Mouse (Mus musculus) hindlimb bud, embryonic 11.5 days (tissue): ENCODE results near the gene Glipr1l1.
"Not testable (repeated sequence)": the region's sequence is repeated elsewhere in the genome, so short reads cannot be mapped to it uniquely, and the experiment has no call there.

Experiments
- DNase-seq: peaks from one replicate; pipeline ENCODE4 v3.0.0-alpha.2; 2012; ENCODE audit warnings: low read depth, low spot score; ENCODE audit errors: extremely low spot score

Gene Glipr1l1

GRCm38 (mm10) chr10:112059702-112060582 is at the start of gene Glipr1l1:
Glipr1l1 (plus strand) TSS chr10:112060189.
- DNase-seq: peak; percentile 47

- no peak for DNase-seq
These were observed 36.4 kb upstream of the Glipr1l1 start for GRCm38 (mm10) chr10:112023585-112023984.

GRCm38 (mm10) chr10:112028689-112029088 is 31.3 kb upstream of the Glipr1l1 start:
- not testable (repeated sequence) for DNase-seq

- DNase-seq: not testable (repeated sequence)
These were observed 16.5 kb upstream of the Glipr1l1 start for GRCm38 (mm10) chr10:112043523-112043922.

- not testable (repeated sequence) for DNase-seq
These were observed 15.7 kb upstream of the Glipr1l1 start for GRCm38 (mm10) chr10:112044283-112044682.

GRCm38 (mm10) chr10:112051220-112051619 is 8.8 kb upstream of the Glipr1l1 start:
- no peak for DNase-seq

- not testable (repeated sequence) for DNase-seq
These were observed 8.0 kb upstream of the Glipr1l1 start for GRCm38 (mm10) chr10:112051956-112052355.

GRCm38 (mm10) chr10:112060583-112060934 is 570 bp downstream of the Glipr1l1 start:
- not testable (repeated sequence) for DNase-seq

- DNase-seq: no peak
These were observed 20.1 kb downstream of the Glipr1l1 start for GRCm38 (mm10) chr10:112080044-112080443.

GRCm38 (mm10) chr10:112083157-112083556 is 23.2 kb downstream of the Glipr1l1 start, which contains the start of gene Glipr1l2:
Glipr1l2 (plus strand) TSS chr10:112083354.
- DNase-seq: no peak

- DNase-seq: peak; percentile 18
These were observed 45.8 kb downstream of the Glipr1l1 start for GRCm38 (mm10) chr10:112105785-112106184.

GRCm38 (mm10) chr10:112110401-112110800 is 50.4 kb downstream of the Glipr1l1 start:
- no peak for DNase-seq

GRCm38 (mm10) chr10:112125090-112125489 is 65.1 kb downstream of the Glipr1l1 start:
- DNase-seq: not testable (repeated sequence)

GRCm38 (mm10) chr10:112127682-112128230 is 67.8 kb downstream of the Glipr1l1 start:
- not testable (repeated sequence) for DNase-seq
